Mouse (Mus musculus) cerebellum, adult 2 months (tissue): ENCODE measurements at regions not wholly inside any gene's neighbourhood (a gene's known extent, or its start where the extent isn't known, plus 50 kb on each side); places are given as distances from the start of the nearest gene placed in this dataset.

Source experiments
- CTCF ChIP-seq: fragments of 200-500 bp; IDR thresholded peaks from 2 replicates; pipeline ENCODE4 v1.5.1; 2011; ENCODE audit warnings: low read depth, mild to moderate bottlenecking, control low read depth, low read length, moderate library complexity, borderline replicate concordance; ENCODE audit not compliant: insufficient read depth
- POLR2A ChIP-seq: fragments of 200-500 bp; IDR thresholded peaks from 2 replicates; pipeline ENCODE4 v1.6.1; 2011; ENCODE audit warnings: low read length, control low read depth, borderline replicate concordance; ENCODE audit not compliant: insufficient read depth

DNA sequence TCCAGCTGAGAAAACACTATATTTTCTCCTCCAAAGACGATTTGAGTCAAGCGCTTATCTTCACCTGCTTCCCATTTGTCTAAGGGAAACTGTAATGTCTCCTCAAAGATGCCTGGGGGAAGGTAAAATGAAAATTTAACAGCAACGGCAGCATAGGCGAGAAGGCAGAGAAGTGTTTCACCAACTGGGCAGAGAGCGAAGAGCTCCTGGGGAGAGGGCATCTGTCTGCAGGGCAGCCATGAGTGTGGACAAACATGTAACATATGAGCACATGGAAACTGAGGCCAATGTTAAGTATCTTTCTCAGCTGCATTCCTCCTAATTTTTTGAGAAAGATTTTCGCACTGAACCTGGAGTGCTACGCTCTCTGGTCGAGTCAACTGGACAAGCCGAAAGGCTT, 325.7 kb upstream of the Clec14a start:
- TF ChIP-seq CTCF (no peak), POLR2A (no peak)
